Mouse (Mus musculus): ENCODE data around the gene Fuca1. TPM values are rescaled to one million over a fixed set of nuclear protein-coding genes. Genes with fewer than 3 reads are reported as not detected.
"Not testable (repeated sequence)": the region's sequence is repeated elsewhere in the genome, so short reads cannot be mapped to it uniquely, and the experiment has no call there.

Gene Fuca1
- total and polyA plus RNA-seq, 3 experiments, result 26.8 to 48.6 TPM; not detected in 1

DNA sequence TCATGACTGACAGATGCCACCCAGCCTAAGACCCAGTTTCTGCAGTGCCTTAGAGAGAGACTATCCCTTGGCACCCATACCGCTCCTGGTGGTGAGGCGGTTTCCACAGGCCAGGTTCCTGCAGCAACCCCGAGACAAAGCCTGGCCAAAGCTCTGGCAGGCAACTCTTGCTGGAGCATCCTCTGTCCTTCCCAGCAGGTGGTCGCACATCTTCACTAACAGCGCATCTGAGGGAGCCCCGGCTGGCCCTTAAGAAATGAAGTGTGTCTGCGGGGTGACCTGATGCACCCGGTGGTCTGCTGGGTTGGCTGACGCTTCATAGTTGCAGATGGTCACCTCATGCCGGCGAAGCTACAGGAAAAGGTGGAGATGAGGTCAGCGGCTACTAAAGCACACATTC is 55.6 kb downstream of the Fuca1 start:
- no peak for DNase-seq (ENCODE audit: low read depth, low spot score)
- Histone ChIP-seq H3K9ac (ENCODE audit: control insufficient read depth, low read depth, low read length, poor library complexity, severe bottlenecking) (no peak overlapping the region), H3K4me3 (ENCODE audit: control insufficient read depth in 1 of 2, insufficient read depth in 1 of 2, low read depth in 2 of 2, low read length in 2 of 2) (no peak overlapping the region), H3K27ac (ENCODE audit: control insufficient read depth, low read depth, low read length) (no peak overlapping the region), H3K4me1 (ENCODE audit: control insufficient read depth in 1 of 2, insufficient read depth in 2 of 2, low read length in 2 of 2) (peaks cover 6 to 26% of the 10 kb centered on the region in 2 experiments), H3K36me3 (ENCODE audit: control insufficient read depth in 1 of 2, insufficient read depth in 2 of 2, low read length in 2 of 2) (peaks cover 19 to 20% of the 10 kb centered on the region in 2 experiments), H3K27me3 (ENCODE audit: control insufficient read depth in 1 of 2, insufficient read depth in 2 of 2, low read length in 2 of 2) (no peaks in the 10 kb centered on the region), H3K9me3 (replicated peaks; ENCODE audit: insufficient read depth, low read length) (no peaks in the 10 kb centered on the region), H3K79me2 (ENCODE audit: control insufficient read depth, insufficient read depth, low read length, poor library complexity) (peaks cover 12% of the 10 kb centered on the region)
- TF ChIP-seq USF2 (IDR thresholded peaks at IDR 0.05; ENCODE audit: borderline replicate concordance in 1 of 2, insufficient read depth in 1 of 2, low read depth in 1 of 2, low read length in 2 of 2) (no peak), MEF2A (IDR thresholded peaks at IDR 0.05; ENCODE audit: extremely low read depth, insufficient replicate concordance, low read depth, low read length, poor library complexity, severe bottlenecking) (no peak), ETS1 (IDR thresholded peaks at IDR 0.05; ENCODE audit: low read depth, low read length) (no peak), POLR2AphosphoS5 (IDR thresholded peaks at IDR 0.05; ENCODE audit: borderline replicate concordance, low read depth, low read length) (no peak)

DNA sequence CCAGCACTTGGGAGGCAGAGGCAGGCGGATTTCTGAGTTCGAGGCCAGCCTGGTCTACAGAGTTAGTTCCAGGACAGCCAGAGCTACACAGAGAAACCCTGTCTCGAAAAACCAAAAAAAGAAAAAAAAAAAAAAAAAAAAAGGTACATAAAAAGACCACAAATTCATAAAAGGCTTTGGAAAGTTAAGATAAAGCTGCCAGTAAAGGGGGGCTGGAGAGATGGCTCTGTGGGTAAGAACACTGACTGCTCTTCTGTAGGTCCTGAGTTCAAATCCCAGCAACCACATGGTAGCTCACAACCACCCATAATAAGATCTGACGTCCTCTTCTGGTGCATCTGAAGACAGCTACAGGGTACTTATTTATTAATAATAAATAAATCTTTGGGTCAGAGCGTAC is 59.7 kb downstream of the Fuca1 start:
- H3K27me3 ChIP-seq (ENCODE audit: control insufficient read depth in 1 of 2, insufficient read depth in 2 of 2, low read length in 2 of 2); H3K9ac ChIP-seq (ENCODE audit: control insufficient read depth, low read depth, low read length, poor library complexity, severe bottlenecking); H3K79me2 ChIP-seq (ENCODE audit: control insufficient read depth, insufficient read depth, low read length, poor library complexity); H3K9me3 ChIP-seq (replicated peaks; ENCODE audit: insufficient read depth, low read length); H3K4me3 ChIP-seq (ENCODE audit: control insufficient read depth in 1 of 2, insufficient read depth in 1 of 2, low read depth in 2 of 2, low read length in 2 of 2): not testable (repeated sequence)
- Histone ChIP-seq H3K27ac (ENCODE audit: control insufficient read depth, low read depth, low read length) (peak overlapping the region; percentile 42; the same call in 1 of the 2 replicates), H3K36me3 (ENCODE audit: control insufficient read depth in 1 of 2, insufficient read depth in 2 of 2, low read length in 2 of 2) (peaks cover 35 to 38% of the 10 kb centered on the region in 2 experiments), H3K4me1 (ENCODE audit: control insufficient read depth in 1 of 2, insufficient read depth in 2 of 2, low read length in 2 of 2) (peaks cover 16 to 26% of the 10 kb centered on the region in 2 experiments)
- 0 out of 2 replicates have a peak, but pooled peaks have one; percentile 8 for TF ChIP-seq MAFK (IDR thresholded peaks at IDR 0.05; ENCODE audit: borderline replicate concordance, low read depth, low read length)
- TF ChIP-seq TBP (IDR thresholded peaks at IDR 0.05; ENCODE audit: low read depth, low read length), result peak; percentile 90
- TF ChIP-seq ZNF384 (IDR thresholded peaks at IDR 0.05; ENCODE audit: low read depth, low read length), result peak; percentile 88
- peak; percentile 47 for DNase-seq (ENCODE audit: low read depth, low spot score)

DNA sequence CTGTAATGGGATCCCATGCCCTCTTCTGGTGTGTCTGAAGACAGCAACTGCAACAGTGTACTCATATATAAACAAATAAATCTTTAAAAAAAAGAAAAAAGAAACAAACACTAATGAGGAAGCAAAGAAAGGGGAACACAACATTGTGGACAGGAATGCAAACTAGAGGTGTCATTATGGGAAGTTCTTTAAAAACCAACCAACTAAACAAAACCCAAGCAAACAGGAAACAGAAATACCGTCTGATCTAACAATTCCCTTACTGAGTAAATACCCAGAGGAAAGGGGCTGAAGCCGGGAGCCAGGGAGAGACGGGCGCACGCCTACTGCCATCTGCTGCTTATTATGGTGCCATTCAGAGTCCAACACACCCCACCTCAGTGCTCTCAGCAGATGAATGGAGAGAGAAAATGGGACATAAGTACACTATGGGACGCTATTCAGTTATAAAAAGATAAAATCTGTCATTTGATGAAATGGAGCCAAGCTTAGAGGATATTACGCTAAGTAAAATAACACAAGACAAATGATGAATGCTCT is 61.1 kb downstream of the Fuca1 start:
- Histone ChIP-seq H3K79me2 (ENCODE audit: control insufficient read depth, insufficient read depth, low read length, poor library complexity) (peaks cover 21% of the 10 kb centered on the region), H3K9me3 (replicated peaks; ENCODE audit: insufficient read depth, low read length) (no peaks in the 10 kb centered on the region), H3K27me3 (ENCODE audit: control insufficient read depth in 1 of 2, insufficient read depth in 2 of 2, low read length in 2 of 2) (no peaks in the 10 kb centered on the region), H3K36me3 (ENCODE audit: control insufficient read depth in 1 of 2, insufficient read depth in 2 of 2, low read length in 2 of 2) (peaks cover 31 to 48% of the 10 kb centered on the region in 2 experiments), H3K4me3 (ENCODE audit: control insufficient read depth in 1 of 2, insufficient read depth in 1 of 2, low read depth in 2 of 2, low read length in 2 of 2) (no peak overlapping the region), H3K27ac (ENCODE audit: control insufficient read depth, low read depth, low read length) (peak overlapping the region; percentile 68), H3K9ac (ENCODE audit: control insufficient read depth, low read depth, low read length, poor library complexity, severe bottlenecking) (peak overlapping the region; percentile 34), H3K4me1 (ENCODE audit: control insufficient read depth in 1 of 2, insufficient read depth in 2 of 2, low read length in 2 of 2) (peaks cover 19 to 36% of the 10 kb centered on the region in 2 experiments)
- DNase-seq (ENCODE audit: low read depth, low spot score), result peak; percentile 61
- TF ChIP-seq SMC3 (IDR thresholded peaks at IDR 0.05; ENCODE audit: low read depth, low read length) (no peak), ELF1 (IDR thresholded peaks at IDR 0.05; ENCODE audit: low read depth, low read length) (no peak), MAFK (IDR thresholded peaks at IDR 0.05; ENCODE audit: borderline replicate concordance, low read depth, low read length) (no peak), CTCF (IDR thresholded peaks at IDR 0.05 in 2 of 3, conservative IDR thresholded peaks at IDR 0.05 in 1 of 3; ENCODE audit: control insufficient read depth in 1 of 3, insufficient read depth in 1 of 3, low read depth in 2 of 3, low read length in 3 of 3, poor library complexity in 1 of 3, severe bottlenecking in 1 of 3) (0 out of 6 replicates have a peak, but pooled peaks of 1 of the 3 experiments have one; percentile 1), TBP (IDR thresholded peaks at IDR 0.05; ENCODE audit: low read depth, low read length) (no peak), TCF12 (IDR thresholded peaks at IDR 0.05; ENCODE audit: low read depth, low read length) (no peak), UBTF (IDR thresholded peaks at IDR 0.05; ENCODE audit: borderline replicate concordance, insufficient read depth, low read depth, low read length) (no peak), MAX (IDR thresholded peaks at IDR 0.05; ENCODE audit: low read length) (no peak), CHD2 (IDR thresholded peaks at IDR 0.05; ENCODE audit: low read length) (no peak), ETS1 (IDR thresholded peaks at IDR 0.05; ENCODE audit: low read depth, low read length) (peak; percentile 37; the same call in 1 of the 2 replicates), USF2 (IDR thresholded peaks at IDR 0.05; ENCODE audit: borderline replicate concordance in 1 of 2, insufficient read depth in 1 of 2, low read depth in 1 of 2, low read length in 2 of 2) (no peak), MYC (IDR thresholded peaks at IDR 0.05; ENCODE audit: low read depth, low read length) (no peak), KAT2A (conservative IDR thresholded peaks at IDR 0.05; ENCODE audit: low read depth, low read length) (no peak), ZNF384 (IDR thresholded peaks at IDR 0.05; ENCODE audit: low read depth, low read length) (peak; percentile 39; the same call in 1 of the 2 replicates), POLR2A (IDR thresholded peaks at IDR 0.05; ENCODE audit: control insufficient read depth in 1 of 2, insufficient read depth in 1 of 2, low read depth in 1 of 2, low read length in 2 of 2, poor library complexity in 1 of 2) (no peak), TAL1 (IDR thresholded peaks at IDR 0.05; ENCODE audit: low read length) (no peak), MAZ (IDR thresholded peaks at IDR 0.05; ENCODE audit: low read depth, low read length) (no peak), BHLHE40 (IDR thresholded peaks at IDR 0.05; ENCODE audit: borderline replicate concordance, low read depth, low read length) (no peak), RCOR1 (IDR thresholded peaks at IDR 0.05; ENCODE audit: low read depth, low read length) (no peak), NRF1 (IDR thresholded peaks at IDR 0.05; ENCODE audit: insufficient read depth, low read depth, low read length, poor library complexity, severe bottlenecking) (no peak), USF1 (IDR thresholded peaks at IDR 0.05; ENCODE audit: low read depth, low read length) (no peak)
